Mouse (Mus musculus) liver, embryonic 16.5 days (tissue): ENCODE measurements at regions not wholly inside any gene's neighbourhood (a gene's known extent, or its start where the extent isn't known, plus 50 kb on each side); places are given as distances from the start of the nearest gene placed in this dataset.

Source experiments
- ATAC-seq: fragments of 200-750 bp; cut with Nextera tagmentation; 2 replicates; pipeline ENCODE4 v1.8.0; 2017; ENCODE audit warnings: low read depth, mild to moderate bottlenecking, moderate number of reproducible peaks, moderate library complexity
- H3K27ac ChIP-seq: fragments of 300-500 bp; sonication (generic); 2 replicates; pipeline ENCODE4 v1.5.1; 2014; ENCODE audit warnings: mild to moderate bottlenecking, low read length
- H3K27me3 ChIP-seq: fragments of 300-500 bp; sonication (generic); 2 replicates; pipeline ENCODE4 v1.6.1; 2014; ENCODE audit warnings: low read depth, low read length, mixed read lengths; ENCODE audit not compliant: control insufficient read depth, insufficient read depth
- H3K36me3 ChIP-seq: fragments of 300-500 bp; sonication (generic); 2 replicates; pipeline ENCODE4 v1.6.1; 2014; ENCODE audit warnings: mild to moderate bottlenecking; ENCODE audit not compliant: control insufficient read depth, insufficient read depth
- H3K4me1 ChIP-seq: fragments of 300-500 bp; sonication (generic); 2 replicates; pipeline ENCODE4 v1.6.1; 2014; ENCODE audit warnings: low read depth, low read length, mixed read lengths; ENCODE audit not compliant: control insufficient read depth
- H3K4me2 ChIP-seq: fragments of 300-500 bp; sonication (generic); 2 replicates; pipeline ENCODE4 v1.6.1; 2014; ENCODE audit warnings: low read depth, low read length, mixed read lengths
- H3K4me3 ChIP-seq: fragments of 300-500 bp; sonication (generic); 2 replicates; pipeline ENCODE4 v1.5.1; 2014; ENCODE audit warnings: low read depth, mild to moderate bottlenecking, low read length
- H3K9ac ChIP-seq: fragments of 300-500 bp; sonication (generic); 2 replicates; pipeline ENCODE4 v1.6.1; 2014; ENCODE audit warnings: low read depth, low read length
- H3K9me3 ChIP-seq: fragments of 300-500 bp; sonication (generic); replicated peaks from 2 replicates; pipeline ENCODE4 v1.6.1; 2016; ENCODE audit warnings: low read length; ENCODE audit not compliant: control insufficient read depth
- WGBS: fragments of 180-500 bp; shearing (Covaris S2); extraction: QIAGEN DNeasy Blood & Tissue Kit; methylation state at CpG from one replicate; pipeline ENCODE4 v1.1.7; 2014; ENCODE audit not compliant: insufficient replicate concordance; 5-methylcytosine and 5-hydroxymethylcytosine counted together

DNA sequence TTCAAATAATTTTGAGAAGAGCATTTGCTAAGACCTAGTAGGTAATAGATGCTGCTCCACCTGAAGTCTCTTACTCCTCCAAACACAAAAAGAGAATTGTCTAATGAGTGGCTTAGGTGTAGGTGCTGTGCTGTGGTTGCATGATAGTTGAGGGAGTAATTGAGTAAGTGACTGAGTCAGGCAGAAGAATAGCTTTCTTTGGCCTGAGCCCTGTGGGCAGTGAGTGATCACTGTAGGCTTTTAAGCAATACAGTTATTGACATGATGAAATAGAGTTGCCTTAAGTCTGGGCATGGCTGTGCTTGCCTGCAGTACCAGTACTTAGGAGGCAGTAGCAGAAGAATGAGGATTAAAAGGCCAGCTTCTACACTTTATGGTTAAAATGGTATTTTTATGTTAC lies 155.5 kb upstream of the Marcks start:
- no peaks in the 10 kb centered on the region for H3K27me3 ChIP-seq
- H3K36me3 ChIP-seq, result no peaks in the 10 kb centered on the region

GRCm38 (mm10) chr10:37293292-37293691 lies 154.6 kb upstream of the Marcks start:
- Histone ChIP-seq H3K4me2 (no peak overlapping the region), H3K36me3 (no peaks in the 10 kb centered on the region), H3K27ac (no peak overlapping the region), H3K27me3 (no peaks in the 10 kb centered on the region), H3K4me3 (no peak overlapping the region), H3K4me1 (peaks cover 3% of the 10 kb centered on the region; the same call in 1 of the 2 replicates), H3K9me3 (no peaks in the 10 kb centered on the region), H3K9ac (no peak overlapping the region)
- no peak for ATAC-seq
- WGBS, result 21% methylated on average over 1 of the region's 1 CpGs

More for the DNA sequence above, 155.5 kb upstream of the Marcks start:
- no peak overlapping the region for H3K4me2 ChIP-seq
- H3K4me3 ChIP-seq, result no peak overlapping the region
- peaks cover 3% of the 10 kb centered on the region; the same call in 1 of the 2 replicates for H3K4me1 ChIP-seq
- no peak overlapping the region for H3K9ac ChIP-seq
- no peaks in the 10 kb centered on the region for H3K9me3 ChIP-seq
- H3K27ac ChIP-seq, result no peak overlapping the region
- ATAC-seq, result no peak

DNA sequence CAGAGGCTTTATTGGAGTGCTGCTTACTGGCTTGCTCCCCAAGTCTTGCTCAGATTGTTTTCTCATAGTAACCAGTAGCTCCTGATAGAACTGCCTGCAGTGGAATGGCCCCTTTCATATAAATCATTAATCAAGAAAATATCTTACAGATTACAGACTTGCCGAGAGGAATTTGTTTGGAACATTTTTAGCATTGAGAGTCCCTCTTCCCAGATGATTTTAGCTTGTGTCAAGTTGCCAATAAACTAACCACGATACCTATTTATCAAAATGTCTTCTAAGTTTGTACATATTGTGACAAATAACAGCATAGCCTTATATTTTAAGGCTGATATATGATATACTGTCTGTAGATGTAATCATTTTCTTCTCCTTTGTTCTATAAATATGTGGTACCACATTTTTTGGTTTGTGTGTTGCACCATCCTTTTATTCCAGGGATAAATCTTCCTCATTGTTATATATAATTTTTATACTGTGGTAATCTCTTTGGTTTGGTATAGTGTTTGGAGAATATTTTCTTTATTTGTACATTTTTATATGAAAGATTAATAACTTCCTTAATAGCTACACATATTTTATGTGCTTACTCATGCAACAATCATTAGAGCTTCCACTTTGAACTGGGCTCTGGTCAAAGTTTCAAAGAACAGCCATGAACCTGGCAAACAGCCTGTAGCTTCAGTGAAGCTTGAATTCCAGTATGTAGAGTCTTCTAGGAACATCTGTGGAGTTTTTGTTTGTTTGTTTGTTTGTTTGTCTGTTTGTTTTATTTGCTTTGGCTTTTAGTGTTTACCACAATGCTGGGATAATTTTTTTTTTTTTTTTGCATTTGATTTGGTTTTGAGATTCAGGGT lies 153.1 kb upstream of the Marcks start:
- H3K27me3 ChIP-seq, result no peaks in the 10 kb centered on the region
- no peaks in the 10 kb centered on the region for H3K36me3 ChIP-seq
- no peak overlapping the region for H3K9ac ChIP-seq
- no peak for ATAC-seq
- WGBS, result 73% methylated on average over 2 of the region's 2 CpGs
- H3K4me2 ChIP-seq, result no peak overlapping the region
- no peak overlapping the region for H3K27ac ChIP-seq
- no peaks in the 10 kb centered on the region for H3K9me3 ChIP-seq
- no peak overlapping the region for H3K4me3 ChIP-seq
- H3K4me1 ChIP-seq, result peaks cover 3% of the 10 kb centered on the region; the same call in 1 of the 2 replicates

DNA sequence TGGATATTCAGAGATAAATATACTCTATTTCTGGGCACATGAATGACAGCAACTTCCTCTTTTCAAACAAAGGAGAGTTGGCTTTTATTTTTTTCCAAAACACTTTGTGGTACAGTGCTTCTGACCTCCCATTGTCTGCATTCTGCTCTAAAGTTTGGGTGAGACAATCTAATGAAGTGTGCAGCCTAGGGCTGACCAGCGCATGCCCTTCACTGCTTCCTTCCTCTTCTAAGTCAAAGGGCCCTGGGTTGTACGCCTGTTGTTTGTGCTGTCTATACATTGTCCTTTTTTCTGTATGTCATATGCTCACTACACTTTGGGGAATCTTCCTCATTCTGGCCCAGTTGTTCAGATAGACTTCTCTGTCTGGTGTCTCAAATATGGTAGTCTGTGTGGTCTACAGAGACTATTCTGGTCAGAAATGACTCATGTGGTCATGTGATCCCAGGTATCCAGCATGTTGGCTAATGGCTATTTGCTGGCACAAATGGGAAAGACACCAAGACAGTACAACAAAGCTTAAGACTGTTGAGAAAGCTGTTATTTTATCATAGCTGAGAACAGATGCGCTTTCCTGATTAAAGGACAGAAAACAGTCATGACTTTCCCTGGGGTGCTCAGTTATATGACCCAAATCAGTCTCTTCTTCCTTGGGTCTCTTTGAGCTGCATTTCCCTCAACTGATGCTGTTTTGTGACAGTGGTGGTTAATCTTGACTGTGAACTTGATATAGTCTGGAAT lies 151.4 kb upstream of the Marcks start:
- ATAC-seq, result peak; percentile 59
- Histone ChIP-seq H3K9me3 (no peaks in the 10 kb centered on the region), H3K4me3 (no peak overlapping the region), H3K36me3 (no peaks in the 10 kb centered on the region), H3K27me3 (no peaks in the 10 kb centered on the region), H3K27ac (no peak overlapping the region), H3K4me2 (no peak overlapping the region), H3K4me1 (peaks cover 3% of the 10 kb centered on the region; the same call in 1 of the 2 replicates), H3K9ac (no peak overlapping the region)
- WGBS, result 50% methylated on average over 3 of the region's 3 CpGs

DNA sequence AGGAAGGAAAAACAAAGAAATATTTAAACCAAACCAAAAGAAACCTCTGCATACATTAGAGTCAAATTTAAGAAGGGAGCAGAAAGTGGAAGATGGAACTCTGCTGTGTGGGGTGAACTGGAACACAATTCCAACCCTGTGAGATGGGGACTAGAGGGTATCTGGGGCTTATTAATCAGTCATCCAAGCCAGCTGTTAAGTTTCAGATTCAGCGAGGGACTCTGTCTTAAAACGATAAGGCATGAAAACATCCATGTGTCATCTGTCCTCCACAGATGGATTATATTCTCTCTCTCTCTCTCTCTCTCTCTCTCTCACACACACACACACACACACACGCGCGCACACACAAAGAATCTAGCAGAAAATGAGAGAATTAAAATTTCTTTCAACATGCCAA lies 147.6 kb upstream of the Marcks start:
- Histone ChIP-seq H3K36me3 (no peaks in the 10 kb centered on the region), H3K4me1 (no peaks in the 10 kb centered on the region), H3K27me3 (no peaks in the 10 kb centered on the region), H3K27ac (no peak overlapping the region), H3K9ac (no peak overlapping the region), H3K4me2 (no peak overlapping the region), H3K9me3 (no peaks in the 10 kb centered on the region), H3K4me3 (no peak overlapping the region)
- 64% methylated on average over 5 of the region's 5 CpGs for WGBS
- no peak for ATAC-seq

DNA sequence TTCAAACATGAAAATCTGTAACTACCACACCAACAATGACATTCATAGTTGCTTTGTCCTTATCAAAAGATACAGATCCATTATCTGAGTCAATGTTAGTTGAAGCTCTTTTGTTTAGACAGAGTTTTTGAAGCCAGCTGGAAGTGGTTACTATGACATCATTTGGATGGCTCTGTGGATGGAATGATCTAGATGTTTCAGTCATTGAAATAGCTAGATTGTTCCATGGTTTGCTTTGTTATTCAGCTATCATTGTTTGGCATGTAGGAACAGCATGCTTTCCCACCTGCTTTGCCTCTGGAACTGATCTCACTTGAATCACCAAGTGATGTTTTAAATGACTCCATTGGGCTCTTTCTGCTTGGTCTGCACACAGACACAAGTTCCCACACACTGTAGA lies 144.2 kb upstream of the Marcks start:
- H3K9me3 ChIP-seq, result no peaks in the 10 kb centered on the region
- H3K36me3 ChIP-seq, result no peaks in the 10 kb centered on the region
- peaks cover 12% of the 10 kb centered on the region for H3K4me1 ChIP-seq
- no peak overlapping the region for H3K9ac ChIP-seq
- no peaks in the 10 kb centered on the region for H3K27me3 ChIP-seq
- no peak overlapping the region for H3K4me3 ChIP-seq
- H3K4me2 ChIP-seq, result no peak overlapping the region
- ATAC-seq, result no peak
- no peak overlapping the region for H3K27ac ChIP-seq

GRCm38 (mm10) chr10:37280823-37281222 lies 142.1 kb upstream of the Marcks start:
- 22% methylated on average over 4 of the region's 4 CpGs for WGBS
- Histone ChIP-seq H3K9me3 (no peaks in the 10 kb centered on the region), H3K4me3 (no peak overlapping the region), H3K27ac (no peak overlapping the region), H3K27me3 (no peaks in the 10 kb centered on the region), H3K36me3 (no peaks in the 10 kb centered on the region), H3K9ac (no peak overlapping the region), H3K4me1 (peaks cover 12% of the 10 kb centered on the region), H3K4me2 (no peak overlapping the region)
- no peak for ATAC-seq

GRCm38 (mm10) chr10:37280150-37280820 lies 141.6 kb upstream of the Marcks start:
- Histone ChIP-seq H3K4me1 (peaks cover 12% of the 10 kb centered on the region), H3K9me3 (no peaks in the 10 kb centered on the region), H3K9ac (no peak overlapping the region), H3K4me2 (no peak overlapping the region), H3K27ac (peak overlapping the region; percentile 62), H3K4me3 (no peak overlapping the region), H3K27me3 (no peaks in the 10 kb centered on the region), H3K36me3 (no peaks in the 10 kb centered on the region)
- 24% methylated on average over 6 of the region's 6 CpGs for WGBS
- peak; percentile 91 for ATAC-seq

DNA sequence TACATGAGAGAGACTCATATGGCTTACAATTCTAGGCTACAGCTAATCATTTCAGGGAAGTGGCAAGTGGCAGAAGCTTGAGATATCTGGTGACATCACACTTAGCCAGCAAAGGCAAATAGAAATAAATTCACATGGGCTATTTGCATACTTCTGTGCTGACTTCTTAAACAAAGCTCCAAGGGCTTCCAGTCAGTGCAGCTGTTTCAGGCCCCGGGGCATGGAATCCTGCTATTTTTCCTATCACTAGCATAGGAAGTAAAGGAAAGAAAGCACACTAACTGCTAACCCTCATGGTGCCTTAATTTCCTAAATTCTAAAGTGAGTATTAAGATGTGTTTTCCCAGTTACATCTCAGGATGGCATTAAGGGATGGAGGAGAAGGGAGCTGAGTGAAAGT lies 140.6 kb upstream of the Marcks start:
- Histone ChIP-seq H3K27me3 (no peaks in the 10 kb centered on the region), H3K4me1 (peaks cover 12% of the 10 kb centered on the region), H3K4me2 (no peak overlapping the region), H3K36me3 (no peaks in the 10 kb centered on the region), H3K9ac (no peak overlapping the region), H3K27ac (no peak overlapping the region), H3K9me3 (no peaks in the 10 kb centered on the region), H3K4me3 (no peak overlapping the region)
- ATAC-seq, result no peak
- WGBS, result 70% methylated on average over 1 of the region's 1 CpGs
